Comparison of ENCODE assay signal across 23 mouse cellular contexts in the genomic region with DNA sequence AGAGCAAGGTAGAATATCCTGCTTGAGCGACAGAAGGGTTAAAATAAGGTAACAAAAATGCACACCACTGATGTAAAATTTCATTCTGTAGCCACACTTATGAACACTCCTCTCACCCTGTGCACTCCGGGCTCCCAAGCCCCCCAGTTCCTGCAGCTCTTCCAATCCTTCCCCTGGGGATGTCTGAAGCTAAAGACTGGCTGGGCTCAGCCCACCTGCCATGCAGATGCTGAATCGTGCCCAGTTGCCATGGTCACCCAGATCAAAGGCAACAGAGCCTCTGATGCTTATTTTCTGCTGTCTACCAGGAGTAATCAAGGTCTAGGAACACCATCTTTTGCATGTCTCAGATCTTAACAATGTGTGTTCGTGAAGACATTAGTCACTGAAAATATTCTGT.
DNase-seq lines count a peak whose midpoint lies in the region; ATAC-seq lines count a peak whose summit lies in the region.
"Had no signal": no experiment of that assay in that cellular context is flagged by ENCODE, and none has a peak within 500 bp of the region (broad histone marks: within the 10 kb centered on the region; RNA-seq: fewer than 3 reads in every experiment).

No protein-coding gene starts in this region.

- H3K4me1 ChIP-seq in hindbrain, embryonic 16.5 days (ENCODE audit: control insufficient read depth, insufficient read depth, low read depth, low read length), result 0 out of 2 replicates have a peak, but pooled peaks cover 2% of the 10 kb centered on the region
- H3K4me1 ChIP-seq in hindbrain, embryonic 10.5 days (replicated peaks), result peaks cover 3% of the 10 kb centered on the region; the same call in 1 of the 2 replicates
- H3K4me1 ChIP-seq in embryonic facial prominence, embryonic 10.5 days, result 0 out of 2 replicates have a peak, but pooled peaks cover 3% of the 10 kb centered on the region
- H3K4me1 ChIP-seq in limb, embryonic 11.5 days (ENCODE audit: control insufficient read depth, insufficient read depth, low read length), result peaks cover 2% of the 10 kb centered on the region; the same call in 1 of the 2 replicates
- peaks cover 5% of the 10 kb centered on the region; the same call in 1 of the 2 replicates for H3K4me1 ChIP-seq in midbrain, embryonic 16.5 days (ENCODE audit: control insufficient read depth, insufficient read depth, low read length)
- H3K4me1 ChIP-seq: embryonic facial prominence, embryonic 12.5 days; heart, embryonic 15.5 days; limb, embryonic 13.5 days; megakaryocyte, embryonic 14.5 days had no signal

- H3K9me3 ChIP-seq in hindbrain, embryonic 16.5 days (ENCODE audit: control insufficient read depth, low read length), result no peaks in the 10 kb centered on the region
- no peaks in the 10 kb centered on the region for H3K9me3 ChIP-seq in hindbrain, embryonic 10.5 days
- H3K9me3 ChIP-seq in embryonic facial prominence, embryonic 10.5 days, result no peaks in the 10 kb centered on the region
- H3K9me3 ChIP-seq in limb, embryonic 11.5 days (ENCODE audit: control insufficient read depth, low read length), result no peaks in the 10 kb centered on the region
- no peaks in the 10 kb centered on the region for H3K9me3 ChIP-seq in midbrain, embryonic 16.5 days (replicated peaks; ENCODE audit: control insufficient read depth, low read length, poor library complexity, severe bottlenecking)
- H3K9me3 ChIP-seq: embryonic facial prominence, embryonic 12.5 days; heart, embryonic 15.5 days; hindbrain, embryonic 12.5 days; limb, embryonic 13.5 days; megakaryocyte, embryonic 14.5 days had no signal

- peak; percentile 48; the same call in 1 of the 2 replicates for ATAC-seq in hindbrain, embryonic 16.5 days
- ATAC-seq in limb, embryonic 11.5 days (ENCODE audit: insufficient number of reproducible peaks, low FRiP score, low TSS enrichment, low read depth), result no peak
- peak; percentile 91 for ATAC-seq in midbrain, embryonic 16.5 days
- ATAC-seq: activated CD4-positive, CD25-positive, alpha-beta regulatory T cell, adult 4 months; lung, postnatal 0 days; Patski had no signal

- H3K27ac ChIP-seq in hindbrain, embryonic 16.5 days (ENCODE audit: low read depth, low read length), result no peak overlapping the region
- no peak overlapping the region for H3K27ac ChIP-seq in hindbrain, embryonic 10.5 days
- H3K27ac ChIP-seq in embryonic facial prominence, embryonic 10.5 days (replicated peaks), result no peak overlapping the region
- H3K27ac ChIP-seq in limb, embryonic 11.5 days (replicated peaks; ENCODE audit: low read depth, low read length), result no peak overlapping the region
- peak overlapping the region; percentile 23 for H3K27ac ChIP-seq in midbrain, embryonic 16.5 days (ENCODE audit: low read length)
- H3K27ac ChIP-seq: embryonic facial prominence, embryonic 12.5 days; heart, embryonic 15.5 days; hindbrain, embryonic 12.5 days; left cerebral cortex, adult 2 months; limb, embryonic 13.5 days; liver, embryonic 14.5 days had no signal

- no peak for DNase-seq in hindbrain, embryonic 10.5 days (ENCODE audit: low spot score)
- DNase-seq in embryonic facial prominence, embryonic 10.5 days (ENCODE audit: low spot score), result peak; percentile 55
- DNase-seq in limb, embryonic 11.5 days (ENCODE audit: low spot score), result peak; percentile 50
- no peak for DNase-seq in adipocyte (ENCODE audit: low spot score)
- DNase-seq in kidney, adult 18-20 months, result no peak
- DNase-seq: cerebellum, adult 9-10 months; heart, adult 18-20 months; kidney, adult 11 months; kidney, postnatal 14 days; right cerebral cortex, postnatal 4 days; thymus, postnatal 25 days had no signal

- H3K36me3 ChIP-seq in hindbrain, embryonic 16.5 days (ENCODE audit: control insufficient read depth, insufficient read depth, low read length), result no peaks in the 10 kb centered on the region
- 0 out of 2 replicates have a peak, but pooled peaks cover 3% of the 10 kb centered on the region for H3K36me3 ChIP-seq in hindbrain, embryonic 10.5 days
- H3K36me3 ChIP-seq in embryonic facial prominence, embryonic 10.5 days (replicated peaks), result peaks cover 10% of the 10 kb centered on the region; the same call in 1 of the 2 replicates
- no peaks in the 10 kb centered on the region for H3K36me3 ChIP-seq in limb, embryonic 11.5 days (ENCODE audit: control insufficient read depth, insufficient read depth, low read length)
- H3K36me3 ChIP-seq in midbrain, embryonic 16.5 days (ENCODE audit: control insufficient read depth, insufficient read depth, low read length), result 0 out of 2 replicates have a peak, but pooled peaks cover 2% of the 10 kb centered on the region
- H3K36me3 ChIP-seq: embryonic facial prominence, embryonic 12.5 days; hindbrain, embryonic 12.5 days had no signal

- no peaks in the 10 kb centered on the region for H3K27me3 ChIP-seq in hindbrain, embryonic 16.5 days (replicated peaks; ENCODE audit: control insufficient read depth, insufficient read depth, low read length)
- H3K27me3 ChIP-seq in hindbrain, embryonic 10.5 days (ENCODE audit: insufficient read depth, poor library complexity, severe bottlenecking), result no peaks in the 10 kb centered on the region
- no peaks in the 10 kb centered on the region for H3K27me3 ChIP-seq in embryonic facial prominence, embryonic 10.5 days (replicated peaks; ENCODE audit: low read depth, poor library complexity, severe bottlenecking)
- H3K27me3 ChIP-seq in limb, embryonic 11.5 days (ENCODE audit: control insufficient read depth, insufficient read depth, low read length), result no peaks in the 10 kb centered on the region
- H3K27me3 ChIP-seq in midbrain, embryonic 16.5 days (ENCODE audit: control insufficient read depth, insufficient read depth, low read depth, low read length), result no peaks in the 10 kb centered on the region
- H3K27me3 ChIP-seq: embryonic facial prominence, embryonic 12.5 days; heart, embryonic 15.5 days; hindbrain, embryonic 12.5 days; limb, embryonic 13.5 days; megakaryocyte, embryonic 14.5 days; Patski had no signal

- H3K4me3 ChIP-seq in hindbrain, embryonic 16.5 days (ENCODE audit: low read length), result no peak overlapping the region
- H3K4me3 ChIP-seq in hindbrain, embryonic 10.5 days, result no peak overlapping the region
- no peak overlapping the region for H3K4me3 ChIP-seq in embryonic facial prominence, embryonic 10.5 days
- no peak overlapping the region for H3K4me3 ChIP-seq in limb, embryonic 11.5 days (ENCODE audit: low read depth, low read length)
- no peak overlapping the region for H3K4me3 ChIP-seq in midbrain, embryonic 16.5 days (ENCODE audit: low read depth, low read length)
- H3K4me3 ChIP-seq: embryonic facial prominence, embryonic 12.5 days; heart, embryonic 15.5 days; hindbrain, embryonic 12.5 days; left cerebral cortex, adult 2 months; limb, embryonic 13.5 days; megakaryocyte, embryonic 14.5 days had no signal

- WGBS in hindbrain, embryonic 16.5 days, result 38% methylated on average over 4 of the region's 4 CpGs
- whole genome bisulfite sequencing in hindbrain, embryonic 10.5 days, result 54% methylated on average over 4 of the region's 4 CpGs
- 54% methylated on average over 4 of the region's 4 CpGs for WGBS in embryonic facial prominence, embryonic 10.5 days
- 42% methylated on average over 4 of the region's 4 CpGs for WGBS in limb, embryonic 11.5 days
- 34% methylated on average over 4 of the region's 4 CpGs for WGBS in midbrain, embryonic 16.5 days

- no peak overlapping the region for H3K9ac ChIP-seq in hindbrain, embryonic 16.5 days (ENCODE audit: low read depth, low read length)
- H3K9ac ChIP-seq in limb, embryonic 11.5 days (ENCODE audit: low read length), result no peak overlapping the region
- no peak overlapping the region for H3K9ac ChIP-seq in midbrain, embryonic 16.5 days (ENCODE audit: low read depth, low read length)
- H3K9ac ChIP-seq: embryonic facial prominence, embryonic 12.5 days; heart, embryonic 15.5 days; hindbrain, embryonic 12.5 days; limb, embryonic 13.5 days; liver, embryonic 14.5 days had no signal

- H3K4me2 ChIP-seq in hindbrain, embryonic 16.5 days (ENCODE audit: low read length), result no peak overlapping the region
- no peak overlapping the region for H3K4me2 ChIP-seq in limb, embryonic 11.5 days (ENCODE audit: low read depth, severe bottlenecking)
- H3K4me2 ChIP-seq in midbrain, embryonic 16.5 days (ENCODE audit: low read length), result 0 out of 2 replicates have a peak overlapping the region, but pooled peaks have one; percentile 4
- H3K4me2 ChIP-seq: embryonic facial prominence, embryonic 12.5 days; heart, embryonic 15.5 days; hindbrain, embryonic 12.5 days; limb, embryonic 13.5 days had no signal

Comparison
In these comparisons a context has a peak if more than half of its experiments do, and no peak if none do; other contexts are left out.
1. DNase-seq: peak in embryonic facial prominence, embryonic 10.5 days (single experiment) and limb, embryonic 11.5 days (single experiment); none in hindbrain, embryonic 10.5 days (single experiment), adipocyte (single experiment) and kidney, adult 18-20 months (single experiment).